In the genomic region with DNA sequence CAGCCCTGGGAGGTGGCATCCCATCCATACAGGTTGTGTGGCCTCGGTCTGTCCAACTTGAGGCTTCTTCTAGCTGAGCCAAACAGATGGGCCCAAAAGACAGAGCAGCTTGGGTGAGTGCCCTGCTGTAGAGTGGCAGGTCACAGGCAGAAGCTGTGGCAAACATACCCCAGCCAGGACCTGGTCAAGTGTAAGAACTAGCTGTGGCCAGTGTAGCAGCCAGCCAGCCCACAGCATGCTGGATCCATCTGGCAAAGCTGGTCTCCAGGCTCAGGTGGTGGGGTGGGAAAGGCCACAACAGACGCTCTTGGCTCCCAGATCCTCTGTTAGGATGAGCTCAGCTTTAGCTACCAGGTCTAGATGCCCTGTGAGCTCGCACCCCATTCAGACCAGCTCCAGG, we compare ENCODE assay signal across 25 mouse cellular contexts. TPM values are rescaled to one million over a fixed set of nuclear protein-coding genes. Genes with fewer than 3 reads are reported as not detected.
DNase-seq lines count a peak whose midpoint lies in the region; ATAC-seq lines count a peak whose summit lies in the region.
"Had no signal": no experiment of that assay in that cellular context is flagged by ENCODE, and none has a peak within 500 bp of the region (broad histone marks: within the 10 kb centered on the region; RNA-seq: fewer than 3 reads in every experiment).

No protein-coding gene starts in this region.

- no peak overlapping the region for H3K4me2 ChIP-seq in hindbrain, embryonic 13.5 days
- no peak overlapping the region for H3K4me2 ChIP-seq in hindbrain, embryonic 12.5 days (replicated peaks)
- H3K4me2 ChIP-seq in midbrain, embryonic 13.5 days (replicated peaks), result no peak overlapping the region
- H3K4me2 ChIP-seq in midbrain, embryonic 11.5 days, result no peak overlapping the region
- H3K4me2 ChIP-seq: embryonic facial prominence, embryonic 12.5 days; forebrain, embryonic 15.5 days; heart, embryonic 15.5 days; hindbrain, embryonic 15.5 days had no signal

- no peaks in the 10 kb centered on the region for H3K9me3 ChIP-seq in heart, embryonic 10.5 days
- no peaks in the 10 kb centered on the region for H3K9me3 ChIP-seq in hindbrain, embryonic 13.5 days
- no peaks in the 10 kb centered on the region for H3K9me3 ChIP-seq in hindbrain, embryonic 12.5 days (replicated peaks)
- H3K9me3 ChIP-seq in midbrain, embryonic 13.5 days, result no peaks in the 10 kb centered on the region
- no peaks in the 10 kb centered on the region for H3K9me3 ChIP-seq in midbrain, embryonic 11.5 days (ENCODE audit: control insufficient read depth, low read length)
- H3K9me3 ChIP-seq: embryonic facial prominence, embryonic 12.5 days; forebrain, embryonic 15.5 days; G1E; heart, embryonic 15.5 days; hindbrain, embryonic 15.5 days had no signal

- peak overlapping the region; percentile 18; the same call in 1 of the 2 replicates for H3K27ac ChIP-seq in heart, embryonic 10.5 days
- peak overlapping the region; percentile 35 for H3K27ac ChIP-seq in hindbrain, embryonic 13.5 days
- H3K27ac ChIP-seq in hindbrain, embryonic 12.5 days, result no peak overlapping the region
- 0 out of 2 replicates have a peak overlapping the region, but pooled peaks have one; percentile 35 for H3K27ac ChIP-seq in midbrain, embryonic 13.5 days
- H3K27ac ChIP-seq in midbrain, embryonic 11.5 days (ENCODE audit: low read depth, low read length), result no peak overlapping the region
- H3K27ac ChIP-seq: forebrain, embryonic 15.5 days; heart, adult 2 months; heart, embryonic 15.5 days; hindbrain, embryonic 15.5 days had no signal

- ATAC-seq in hindbrain, embryonic 13.5 days (ENCODE audit: low FRiP score), result no peak
- ATAC-seq in hindbrain, embryonic 12.5 days (ENCODE audit: low FRiP score), result no peak
- ATAC-seq in midbrain, embryonic 13.5 days, result no peak
- ATAC-seq in midbrain, embryonic 11.5 days (ENCODE audit: low FRiP score), result no peak
- ATAC-seq: CD4-positive, CD25-positive, alpha-beta regulatory T cell, adult 4 months; forebrain, embryonic 15.5 days; inflammation-experienced regulatory T-cells, adult 6 months; intestine, postnatal 0 days had no signal

- DNase-seq in cerebellum, postnatal 10 days, result peak; percentile 82 to 89
- DNase-seq in cerebellum, adult 9-11 months, result no peak
- DNase-seq in heart, embryonic 10.5 days (ENCODE audit: low spot score), result no peak
- no peak for DNase-seq in heart, adult 18-20 months
- DNase-seq in midbrain, embryonic 11.5 days (ENCODE audit: low spot score, missing footprints), result no peak
- DNase-seq: adrenal gland, adult 8-10 months; adrenal gland, postnatal 36 days; B cell, adult 2 months; cerebellum, adult 2 months; embryo, embryonic 11 days; gastrocnemius, postnatal 10 days; heart, adult 2 months; heart, postnatal 36 days; kidney, adult 8-10 months had no signal

- peaks cover 84% of the 10 kb centered on the region for H3K4me1 ChIP-seq in heart, embryonic 10.5 days
- peaks cover 100% of the 10 kb centered on the region for H3K4me1 ChIP-seq in hindbrain, embryonic 13.5 days (replicated peaks)
- H3K4me1 ChIP-seq in hindbrain, embryonic 12.5 days, result peaks cover 90% of the 10 kb centered on the region
- peaks cover 99% of the 10 kb centered on the region for H3K4me1 ChIP-seq in midbrain, embryonic 13.5 days (replicated peaks)
- H3K4me1 ChIP-seq in midbrain, embryonic 11.5 days (ENCODE audit: control insufficient read depth, insufficient read depth, low read length), result peaks cover 51% of the 10 kb centered on the region

- 73% methylated on average over 3 of the region's 3 CpGs for WGBS in heart, embryonic 10.5 days
- 77% methylated on average over 3 of the region's 3 CpGs for WGBS in hindbrain, embryonic 13.5 days
- 83% methylated on average over 3 of the region's 3 CpGs for WGBS in hindbrain, embryonic 12.5 days
- 74% methylated on average over 3 of the region's 3 CpGs for WGBS in midbrain, embryonic 13.5 days
- 75% methylated on average over 3 of the region's 3 CpGs for WGBS in midbrain, embryonic 11.5 days

- no peaks in the 10 kb centered on the region for H3K36me3 ChIP-seq in heart, embryonic 10.5 days
- 0 out of 2 replicates have a peak, but pooled peaks cover 5% of the 10 kb centered on the region for H3K36me3 ChIP-seq in hindbrain, embryonic 13.5 days
- H3K36me3 ChIP-seq in hindbrain, embryonic 12.5 days, result no peaks in the 10 kb centered on the region
- no peaks in the 10 kb centered on the region for H3K36me3 ChIP-seq in midbrain, embryonic 13.5 days
- no peaks in the 10 kb centered on the region for H3K36me3 ChIP-seq in midbrain, embryonic 11.5 days (ENCODE audit: control insufficient read depth, insufficient read depth, low read length)
- H3K36me3 ChIP-seq: forebrain, embryonic 15.5 days; G1E; heart, embryonic 15.5 days; hindbrain, embryonic 15.5 days had no signal

- H3K27me3 ChIP-seq in heart, embryonic 10.5 days (ENCODE audit: insufficient read depth, poor library complexity, severe bottlenecking), result peaks cover 99% of the 10 kb centered on the region
- H3K27me3 ChIP-seq in hindbrain, embryonic 13.5 days, result peaks cover 78% of the 10 kb centered on the region
- H3K27me3 ChIP-seq in hindbrain, embryonic 12.5 days, result peaks cover 79% of the 10 kb centered on the region
- H3K27me3 ChIP-seq in midbrain, embryonic 13.5 days, result peaks cover 63% of the 10 kb centered on the region
- peaks cover 42% of the 10 kb centered on the region for H3K27me3 ChIP-seq in midbrain, embryonic 11.5 days (ENCODE audit: control insufficient read depth, insufficient read depth, low read length)
- H3K27me3 ChIP-seq: forebrain, embryonic 15.5 days had no signal

- H3K4me3 ChIP-seq in heart, embryonic 10.5 days, result no peak overlapping the region
- no peak overlapping the region for H3K4me3 ChIP-seq in hindbrain, embryonic 13.5 days
- H3K4me3 ChIP-seq in hindbrain, embryonic 12.5 days, result no peak overlapping the region
- no peak overlapping the region for H3K4me3 ChIP-seq in midbrain, embryonic 13.5 days (replicated peaks)
- no peak overlapping the region for H3K4me3 ChIP-seq in midbrain, embryonic 11.5 days (ENCODE audit: low read depth, low read length)
- H3K4me3 ChIP-seq: embryonic facial prominence, embryonic 12.5 days; forebrain, embryonic 15.5 days; heart, adult 2 months; heart, embryonic 15.5 days; hindbrain, embryonic 15.5 days had no signal

- H3K9ac ChIP-seq in hindbrain, embryonic 13.5 days, result 0 out of 2 replicates have a peak overlapping the region, but pooled peaks have one; percentile 15
- no peak overlapping the region for H3K9ac ChIP-seq in hindbrain, embryonic 12.5 days
- 0 out of 2 replicates have a peak overlapping the region, but pooled peaks have one; percentile 14 for H3K9ac ChIP-seq in midbrain, embryonic 13.5 days (replicated peaks)
- H3K9ac ChIP-seq in midbrain, embryonic 11.5 days (ENCODE audit: low read length), result no peak overlapping the region
- H3K9ac ChIP-seq: embryonic facial prominence, embryonic 12.5 days; forebrain, embryonic 15.5 days; heart, embryonic 15.5 days; hindbrain, embryonic 15.5 days had no signal

RNA-seq across cellular contexts. Expression of a gene that starts 31.4 kb away (rescaled TPM):
- polyA plus RNA-seq in heart, embryonic 10.5 days (2016; fragmentation: Nextera tagmentation; extraction: Ambion mirVana), result 4.0 and 6.0 TPM in 2 replicates
- 10 to 100 TPM; 48.2 to 56.6 TPM for total RNA-seq in heart, adult 18-20 months (2021)
- 11.8 and 12.6 TPM in 2 replicates for polyA plus RNA-seq in hindbrain, embryonic 13.5 days (2015; fragmentation: Nextera tagmentation; extraction: Ambion mirVana)
- 12.4 and 14.0 TPM in 2 replicates for polyA plus RNA-seq in hindbrain, embryonic 12.5 days (2016; fragmentation: Nextera tagmentation; extraction: Ambion mirVana)
- 15.6 and 16.0 TPM in 2 replicates for polyA plus RNA-seq in midbrain, embryonic 13.5 days (2015; fragmentation: Nextera tagmentation; extraction: Ambion mirVana)
- polyA plus RNA-seq in midbrain, embryonic 11.5 days (2014; fragmentation: Nextera tagmentation; extraction: Ambion mirVana), result 12.3 and 13.5 TPM in 2 replicates

Comparison
In these comparisons a context has a peak if more than half of its experiments do, and no peak if none do; other contexts are left out.
1. DNase-seq: peak in cerebellum, postnatal 10 days (2 of 2); none in cerebellum, adult 9-11 months (single experiment), heart, embryonic 10.5 days (single experiment), heart, adult 18-20 months (0 of 2) and midbrain, embryonic 11.5 days (single experiment).
2. H3K27ac ChIP-seq: peak in heart, embryonic 10.5 days (single experiment), hindbrain, embryonic 13.5 days (single experiment) and midbrain, embryonic 13.5 days (single experiment); none in hindbrain, embryonic 12.5 days (single experiment) and midbrain, embryonic 11.5 days (single experiment).
3. H3K9ac ChIP-seq: peak in hindbrain, embryonic 13.5 days (single experiment) and midbrain, embryonic 13.5 days (single experiment); none in hindbrain, embryonic 12.5 days (single experiment) and midbrain, embryonic 11.5 days (single experiment).